14 mouse cellular contexts compared by ENCODE assay signal in the genomic region with DNA sequence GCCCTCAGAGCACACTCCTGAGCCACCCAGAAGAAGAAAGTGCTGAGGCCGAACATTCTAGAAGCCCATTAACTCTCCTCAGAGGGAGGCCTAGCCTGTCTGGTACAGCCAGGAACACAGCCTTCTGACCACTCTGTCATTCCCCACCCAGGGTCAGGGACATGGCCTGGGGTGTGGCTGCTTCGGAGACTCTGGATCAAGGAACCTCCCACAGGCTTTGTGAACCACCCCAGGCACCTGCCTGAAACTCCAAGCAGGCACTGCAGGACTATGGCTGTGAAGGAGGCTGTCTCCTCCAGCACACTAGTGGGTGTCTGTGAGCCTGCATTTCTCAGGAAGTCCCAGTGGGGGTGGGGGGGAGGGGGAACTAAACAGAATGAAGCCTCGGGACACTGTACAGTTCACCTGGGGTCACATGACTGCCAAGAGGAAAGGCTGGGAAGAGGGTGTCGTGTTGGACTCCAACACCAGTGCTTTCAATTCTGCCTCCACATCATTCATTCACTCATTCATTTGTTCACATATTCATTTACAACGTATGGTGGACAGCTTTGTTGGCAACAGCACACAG. TPM values are rescaled to one million over a fixed set of nuclear protein-coding genes. Genes with fewer than 3 reads are reported as not detected.
A peak's percentile ranks its signal among the peaks of the same experiment; 100 is the strongest.
DNase-seq lines count a peak whose midpoint lies in the region; ATAC-seq and TF ChIP-seq lines count a peak whose summit lies in the region.
"Had no signal": no experiment of that assay in that cellular context is flagged by ENCODE, and none has a peak within 500 bp of the region (broad histone marks: within the 10 kb centered on the region; RNA-seq: fewer than 3 reads in every experiment).

No protein-coding gene starts in this region.

- no peak overlapping the region for H3K27ac ChIP-seq in lung, embryonic 16.5 days (ENCODE audit: low read length)
- 0 out of 2 replicates have a peak overlapping the region, but pooled peaks have one; percentile 41 for H3K27ac ChIP-seq in embryonic facial prominence, embryonic 10.5 days (replicated peaks)
- 0 out of 2 replicates have a peak overlapping the region, but pooled peaks have one; percentile 28 for H3K27ac ChIP-seq in intestine, postnatal 0 days (ENCODE audit: low read depth, low read length)
- H3K27ac ChIP-seq: liver, embryonic 13.5 days; macrophage; neural tube, embryonic 13.5 days had no signal

- no peak overlapping the region for H3K4me2 ChIP-seq in lung, embryonic 16.5 days (ENCODE audit: low read depth, low read length)
- no peak overlapping the region for H3K4me2 ChIP-seq in intestine, postnatal 0 days (replicated peaks; ENCODE audit: low read depth)
- H3K4me2 ChIP-seq: liver, embryonic 13.5 days; neural tube, embryonic 13.5 days had no signal

- 46% methylated on average over 5 of the region's 5 CpGs for WGBS in lung, embryonic 16.5 days
- 70% methylated on average over 5 of the region's 5 CpGs for WGBS in embryonic facial prominence, embryonic 10.5 days
- 31% methylated on average over 5 of the region's 5 CpGs for WGBS in intestine, postnatal 0 days

- H3K36me3 ChIP-seq in lung, embryonic 16.5 days (ENCODE audit: control insufficient read depth, insufficient read depth, low read length) = no peaks in the 10 kb centered on the region
- H3K36me3 ChIP-seq in embryonic facial prominence, embryonic 10.5 days (replicated peaks) = peaks cover 3% of the 10 kb centered on the region; the same call in 1 of the 2 replicates
- no peaks in the 10 kb centered on the region for H3K36me3 ChIP-seq in intestine, postnatal 0 days (ENCODE audit: control insufficient read depth, insufficient read depth)
- H3K36me3 ChIP-seq: liver, embryonic 13.5 days; neural tube, embryonic 13.5 days had no signal

- H3K4me3 ChIP-seq in lung, embryonic 16.5 days (ENCODE audit: low read length) = no peak overlapping the region
- no peak overlapping the region for H3K4me3 ChIP-seq in embryonic facial prominence, embryonic 10.5 days
- H3K4me3 ChIP-seq in intestine, postnatal 0 days (ENCODE audit: low read depth, low read length) = no peak overlapping the region
- H3K4me3 ChIP-seq: liver, embryonic 13.5 days; neural tube, embryonic 13.5 days had no signal

- H3K9ac ChIP-seq in lung, embryonic 16.5 days (ENCODE audit: low read length) = 0 out of 2 replicates have a peak overlapping the region, but pooled peaks have one; percentile 25
- no peak overlapping the region; the same call in 1 of the 2 replicates for H3K9ac ChIP-seq in intestine, postnatal 0 days (ENCODE audit: low read depth, low read length)
- H3K9ac ChIP-seq: liver, embryonic 13.5 days; neural tube, embryonic 13.5 days had no signal

- peaks cover 8% of the 10 kb centered on the region; the same call in 1 of the 2 replicates for H3K4me1 ChIP-seq in lung, embryonic 16.5 days (replicated peaks; ENCODE audit: control insufficient read depth, insufficient read depth, low read length)
- peaks cover 13% of the 10 kb centered on the region for H3K4me1 ChIP-seq in embryonic facial prominence, embryonic 10.5 days
- no peaks in the 10 kb centered on the region for H3K4me1 ChIP-seq in intestine, postnatal 0 days (replicated peaks; ENCODE audit: control insufficient read depth, insufficient read depth, low read length)
- H3K4me1 ChIP-seq: neural tube, embryonic 13.5 days had no signal

- TF ChIP-seq CTCF in intestine, postnatal 0 days (IDR thresholded peaks at IDR 0.05; ENCODE audit: low read depth) = no peak

- DNase-seq in lung, postnatal 36 days = no peak
- DNase-seq in embryonic facial prominence, embryonic 10.5 days (ENCODE audit: low spot score) = no peak
- DNase-seq in testis, postnatal 10 days (ENCODE audit: low spot score) = peak; percentile 70
- no peak for DNase-seq in left cerebral cortex, adult 11 months (ENCODE audit: low spot score)
- no peak for DNase-seq in embryo, embryonic 11 days
- DNase-seq: adrenal gland, adult 2 months; cerebellum, adult 9-11 months; heart, postnatal 4 days; liver, embryonic 13.5 days; thymus, adult 18-20 months had no signal

- 0 out of 2 replicates have a peak, but pooled peaks have one; percentile 16 for ATAC-seq in lung, embryonic 16.5 days (ENCODE audit: low read depth)
- peak; percentile 74 for ATAC-seq in intestine, postnatal 0 days

- H3K9me3 ChIP-seq in lung, embryonic 16.5 days (ENCODE audit: control insufficient read depth, low read length) = peaks cover 4% of the 10 kb centered on the region; the same call in 1 of the 2 replicates
- peaks cover 11% of the 10 kb centered on the region for H3K9me3 ChIP-seq in embryonic facial prominence, embryonic 10.5 days
- H3K9me3 ChIP-seq in intestine, postnatal 0 days (ENCODE audit: control insufficient read depth) = no peaks in the 10 kb centered on the region
- H3K9me3 ChIP-seq: liver, embryonic 13.5 days had no signal

- H3K27me3 ChIP-seq in lung, embryonic 16.5 days (ENCODE audit: control insufficient read depth, insufficient read depth, low read depth, low read length) = no peaks in the 10 kb centered on the region
- H3K27me3 ChIP-seq in embryonic facial prominence, embryonic 10.5 days (replicated peaks; ENCODE audit: low read depth, poor library complexity, severe bottlenecking) = no peaks in the 10 kb centered on the region
- no peaks in the 10 kb centered on the region for H3K27me3 ChIP-seq in intestine, postnatal 0 days (replicated peaks; ENCODE audit: control insufficient read depth, insufficient read depth, low read length)
- H3K27me3 ChIP-seq: liver, embryonic 13.5 days; neural tube, embryonic 13.5 days had no signal

RNA-seq across cellular contexts. Expression of gene Fam102a, which starts 33.3 kb away (rescaled TPM):
- polyA plus RNA-seq in lung, embryonic 16.5 days (2015; fragmentation: Nextera tagmentation; extraction: Ambion mirVana) = 11.9 and 12.7 TPM in 2 replicates
- 11.8 and 12.3 TPM in 2 replicates for polyA plus RNA-seq in embryonic facial prominence, embryonic 10.5 days (2016; fragmentation: Nextera tagmentation; extraction: Ambion mirVana)
- polyA plus RNA-seq in intestine, postnatal 0 days (2015; fragmentation: Nextera tagmentation; extraction: Ambion mirVana) = 18.0 and 18.4 TPM in 2 replicates

RNA-seq across cellular contexts. Expression of gene Slc25a25, which starts 50.6 kb away (rescaled TPM):
- polyA plus RNA-seq in lung, embryonic 16.5 days (2015; fragmentation: Nextera tagmentation; extraction: Ambion mirVana) = 16.0 and 17.5 TPM in 2 replicates
- 29.8 and 31.8 TPM in 2 replicates for polyA plus RNA-seq in embryonic facial prominence, embryonic 10.5 days (2016; fragmentation: Nextera tagmentation; extraction: Ambion mirVana)
- polyA plus RNA-seq in intestine, postnatal 0 days (2015; fragmentation: Nextera tagmentation; extraction: Ambion mirVana) = 45.1 and 52.6 TPM in 2 replicates

RNA-seq across cellular contexts. Expression of gene Naif1, which starts 51.6 kb away (rescaled TPM):
- 6.5 and 6.8 TPM in 2 replicates for polyA plus RNA-seq in lung, embryonic 16.5 days (2015; fragmentation: Nextera tagmentation; extraction: Ambion mirVana)
- 6.4 and 6.8 TPM in 2 replicates for polyA plus RNA-seq in embryonic facial prominence, embryonic 10.5 days (2016; fragmentation: Nextera tagmentation; extraction: Ambion mirVana)
- polyA plus RNA-seq in intestine, postnatal 0 days (2015; fragmentation: Nextera tagmentation; extraction: Ambion mirVana) = 2.9 and 3.2 TPM in 2 replicates
